Mouse (Mus musculus): ENCODE measurements at regions not wholly inside any gene's neighbourhood (a gene's known extent, or its start where the extent isn't known, plus 50 kb on each side); places are given as distances from the start of the nearest gene placed in this dataset.

- no peak for ATAC-seq
Observed at GRCm38 (mm10) chr6:58752496-58752895, 78.8 kb upstream of the Herc3 start.

GRCm38 (mm10) chr6:58756309-58757015 lies 74.8 kb upstream of the Herc3 start:
- ATAC-seq = no peak

GRCm38 (mm10) chr6:58757339-58757738 lies 73.9 kb upstream of the Herc3 start:
- no peak for ATAC-seq

GRCm38 (mm10) chr6:58770654-58771218 lies 60.5 kb upstream of the Herc3 start:
- peak; percentile 91 for ATAC-seq

- ATAC-seq = peak; percentile 51
Observed at GRCm38 (mm10) chr6:58772014-58772413, 59.3 kb upstream of the Herc3 start.

Data from inflammation-experienced regulatory T-cells, adult 6 months (primary cell).